Mouse (Mus musculus): ENCODE results near the gene Gm10337. TPM values are rescaled to one million over a fixed set of nuclear protein-coding genes. Genes with fewer than 3 reads are reported as not detected.

Gm10337 gene
- 2.0 TPM in 1 of 2 replicates, not detected in the other for polyA plus RNA-seq (2015; fragmentation: Nextera tagmentation; extraction: Ambion mirVana)

GRCm38 (mm10) chr15:102503447-102503846 lies at the start of gene Gm10337:
Gm10337 (plus strand) TSS chr15:102503722.
- Histone ChIP-seq H3K4me2 (replicated peaks; ENCODE audit: low read depth, low read length) (no peak within 1 kb of the TSS), H3K9ac (replicated peaks; ENCODE audit: low read depth) (no peak within 1 kb of the TSS), H3K36me3 (ENCODE audit: insufficient read depth, low read length) (peaks cover 38% of the 10 kb centered on the region), H3K27ac (ENCODE audit: low read length) (no peak within 1 kb of the TSS), H3K9me3 (ENCODE audit: low read length) (no peaks in the 10 kb centered on the region), H3K4me1 (ENCODE audit: insufficient read depth, low read depth, low read length) (no peaks in the 10 kb centered on the region), H3K27me3 (replicated peaks; ENCODE audit: insufficient read depth, low read length) (no peaks in the 10 kb centered on the region), H3K4me3 (ENCODE audit: low read depth, low read length) (no peak within 1 kb of the TSS)
- TF ChIP-seq CTCF (IDR thresholded peaks at IDR 0.05) = no peak
- no peak for TF ChIP-seq EP300 (IDR thresholded peaks at IDR 0.05)
- WGBS = 92% methylated on average over 1 of the region's 1 CpGs
- no peak for DNase-seq (ENCODE audit: low spot score)
- ATAC-seq = no peak

- H3K4me3 ChIP-seq (ENCODE audit: low read depth, low read length) = no peak overlapping the region
- no peak for DNase-seq (ENCODE audit: low spot score)
These were observed 47.5 kb upstream of the Gm10337 start for GRCm38 (mm10) chr15:102455993-102456392.

GRCm38 (mm10) chr15:102458050-102458736 lies 45.3 kb upstream of the Gm10337 start:
- H3K4me2 ChIP-seq (replicated peaks; ENCODE audit: low read depth, low read length) = peak overlapping the region; percentile 51
- WGBS = 66% methylated on average over 5 of the region's 5 CpGs
- no peaks in the 10 kb centered on the region for H3K27me3 ChIP-seq (replicated peaks; ENCODE audit: insufficient read depth, low read length)
- no peaks in the 10 kb centered on the region for H3K36me3 ChIP-seq (ENCODE audit: insufficient read depth, low read length)
- H3K9me3 ChIP-seq (ENCODE audit: low read length) = no peaks in the 10 kb centered on the region
- no peaks in the 10 kb centered on the region for H3K4me1 ChIP-seq (ENCODE audit: insufficient read depth, low read depth, low read length)
- DNase-seq (ENCODE audit: low spot score) (no peak), ATAC-seq (no peak)
- no peak overlapping the region for H3K4me3 ChIP-seq (ENCODE audit: low read depth, low read length)
- H3K9ac ChIP-seq (replicated peaks; ENCODE audit: low read depth) = no peak overlapping the region
- H3K27ac ChIP-seq (ENCODE audit: low read length) = peak overlapping the region; percentile 57; the same call in 1 of the 2 replicates
- no peak for TF ChIP-seq CTCF (IDR thresholded peaks at IDR 0.05)
- no peak for TF ChIP-seq EP300 (IDR thresholded peaks at IDR 0.05)

More at GRCm38 (mm10) chr15:102455993-102456392, 47.5 kb upstream of the Gm10337 start:
- ATAC-seq = no peak
- TF ChIP-seq CTCF (IDR thresholded peaks at IDR 0.05) = peak; percentile 63
- TF ChIP-seq EP300 (IDR thresholded peaks at IDR 0.05) = no peak
- no peak overlapping the region for H3K4me2 ChIP-seq (replicated peaks; ENCODE audit: low read depth, low read length)
- no peak overlapping the region for H3K9ac ChIP-seq (replicated peaks; ENCODE audit: low read depth)
- H3K27me3 ChIP-seq (replicated peaks; ENCODE audit: insufficient read depth, low read length) = no peaks in the 10 kb centered on the region
- no peaks in the 10 kb centered on the region for H3K9me3 ChIP-seq (ENCODE audit: low read length)
- 34% methylated on average over 6 of the region's 6 CpGs for WGBS
- H3K27ac ChIP-seq (ENCODE audit: low read length) = no peak overlapping the region
- H3K36me3 ChIP-seq (ENCODE audit: insufficient read depth, low read length) = no peaks in the 10 kb centered on the region
- H3K4me1 ChIP-seq (ENCODE audit: insufficient read depth, low read depth, low read length) = no peaks in the 10 kb centered on the region; the same call in 1 of the 2 replicates

- Histone ChIP-seq H3K4me1 (ENCODE audit: insufficient read depth, low read depth, low read length) (no peaks in the 10 kb centered on the region), H3K4me2 (replicated peaks; ENCODE audit: low read depth, low read length) (peak within 1 kb of the TSS; percentile 51), H3K27ac (ENCODE audit: low read length) (peak within 1 kb of the TSS; percentile 57), H3K27me3 (replicated peaks; ENCODE audit: insufficient read depth, low read length) (no peaks in the 10 kb centered on the region), H3K9ac (replicated peaks; ENCODE audit: low read depth) (peak within 1 kb of the TSS; percentile 30; the same call in 1 of the 2 replicates), H3K36me3 (ENCODE audit: insufficient read depth, low read length) (no peaks in the 10 kb centered on the region), H3K9me3 (ENCODE audit: low read length) (no peaks in the 10 kb centered on the region), H3K4me3 (ENCODE audit: low read depth, low read length) (peak within 1 kb of the TSS; percentile 37)
- peak; percentile 98 for DNase-seq (ENCODE audit: low spot score)
- peak; percentile 94 for ATAC-seq
- WGBS = under 1% methylated on average over 19 of the region's 19 CpGs
- TF ChIP-seq EP300 (IDR thresholded peaks at IDR 0.05) = 0 out of 2 replicates have a peak, but pooled peaks have one; percentile 41
- peak; percentile 79 for TF ChIP-seq CTCF (IDR thresholded peaks at IDR 0.05)
These were observed 44.6 kb upstream of the Gm10337 start, which contains the start of gene Prr13 for GRCm38 (mm10) chr15:102458904-102459317. Prr13 (plus strand) TSS chr15:102459028.

- peak overlapping the region; percentile 51 for H3K4me2 ChIP-seq (replicated peaks; ENCODE audit: low read depth, low read length)
- 21% methylated on average over 6 of the region's 6 CpGs for WGBS
- peak overlapping the region; percentile 37 for H3K4me3 ChIP-seq (ENCODE audit: low read depth, low read length)
- H3K4me1 ChIP-seq (ENCODE audit: insufficient read depth, low read depth, low read length) = no peaks in the 10 kb centered on the region
- peak overlapping the region; percentile 23 for H3K27ac ChIP-seq (ENCODE audit: low read length)
- no peaks in the 10 kb centered on the region for H3K9me3 ChIP-seq (ENCODE audit: low read length)
- TF ChIP-seq CTCF (IDR thresholded peaks at IDR 0.05) = no peak
- no peak for TF ChIP-seq EP300 (IDR thresholded peaks at IDR 0.05)
- peak overlapping the region; percentile 30; the same call in 1 of the 2 replicates for H3K9ac ChIP-seq (replicated peaks; ENCODE audit: low read depth)
- DNase-seq (ENCODE audit: low spot score) (no peak), ATAC-seq (no peak)
- H3K27me3 ChIP-seq (replicated peaks; ENCODE audit: insufficient read depth, low read length) = no peaks in the 10 kb centered on the region
- H3K36me3 ChIP-seq (ENCODE audit: insufficient read depth, low read length) = no peaks in the 10 kb centered on the region
These were observed 44.1 kb upstream of the Gm10337 start for GRCm38 (mm10) chr15:102459381-102459780.

GRCm38 (mm10) chr15:102459847-102460246 lies 43.7 kb upstream of the Gm10337 start:
- TF ChIP-seq EP300 (IDR thresholded peaks at IDR 0.05) (no peak), CTCF (IDR thresholded peaks at IDR 0.05) (no peak)
- H3K27me3 ChIP-seq (replicated peaks; ENCODE audit: insufficient read depth, low read length) = no peaks in the 10 kb centered on the region
- H3K4me2 ChIP-seq (replicated peaks; ENCODE audit: low read depth, low read length) = peak overlapping the region; percentile 51
- H3K4me3 ChIP-seq (ENCODE audit: low read depth, low read length) = no peak overlapping the region
- WGBS = 49% methylated on average over 5 of the region's 5 CpGs
- H3K9me3 ChIP-seq (ENCODE audit: low read length) = no peaks in the 10 kb centered on the region
- ATAC-seq (no peak), DNase-seq (ENCODE audit: low spot score) (no peak)
- no peak overlapping the region for H3K9ac ChIP-seq (replicated peaks; ENCODE audit: low read depth)
- H3K36me3 ChIP-seq (ENCODE audit: insufficient read depth, low read length) = no peaks in the 10 kb centered on the region
- H3K4me1 ChIP-seq (ENCODE audit: insufficient read depth, low read depth, low read length) = no peaks in the 10 kb centered on the region
- no peak overlapping the region for H3K27ac ChIP-seq (ENCODE audit: low read length)
